Mouse (Mus musculus) forebrain, embryonic 13.5 days (tissue): ENCODE data around the gene Zmiz2. TPM values are rescaled to one million over a fixed set of nuclear protein-coding genes. Genes with fewer than 3 reads are reported as not detected.
A peak's percentile ranks its signal among the peaks of the same experiment; 100 is the strongest.
"Not testable (repeated sequence)": the region's sequence is repeated elsewhere in the genome, so short reads cannot be mapped to it uniquely, and the experiment has no call there.

Source experiments
- ATAC-seq: fragments of 200-750 bp; cut with Nextera tagmentation; 2 replicates; pipeline ENCODE4 v1.8.0; 2017
- H3K27ac ChIP-seq: fragments of 300-500 bp; sonication (generic); 2 replicates; pipeline ENCODE4 v1.5.1; 2015; ENCODE audit warnings: inconsistent platforms, mild to moderate bottlenecking, moderate library complexity
- H3K27me3 ChIP-seq: fragments of 300-500 bp; sonication (generic); 2 replicates; pipeline ENCODE4 v1.6.1; 2015; ENCODE audit warnings: mild to moderate bottlenecking, inconsistent platforms
- H3K36me3 ChIP-seq: fragments of 300-500 bp; sonication (generic); 2 replicates; pipeline ENCODE4 v1.6.1; 2015; ENCODE audit warnings: mild to moderate bottlenecking, inconsistent platforms; ENCODE audit not compliant: poor library complexity, severe bottlenecking
- H3K4me1 ChIP-seq: fragments of 300-500 bp; sonication (generic); 2 replicates; pipeline ENCODE4 v1.6.1; 2015; ENCODE audit warnings: inconsistent platforms
- H3K4me2 ChIP-seq: fragments of 300-500 bp; sonication (generic); 2 replicates; pipeline ENCODE4 v1.6.1; 2015; ENCODE audit warnings: inconsistent platforms, mild to moderate bottlenecking, moderate library complexity
- H3K4me3 ChIP-seq: fragments of 300-500 bp; sonication (generic); 2 replicates; pipeline ENCODE4 v1.5.1; 2015; ENCODE audit warnings: mild to moderate bottlenecking, inconsistent platforms
- H3K9ac ChIP-seq: fragments of 300-500 bp; sonication (generic); 2 replicates; pipeline ENCODE4 v1.6.1; 2015; ENCODE audit warnings: mild to moderate bottlenecking, inconsistent platforms
- H3K9me3 ChIP-seq: fragments of 300-500 bp; sonication (generic); replicated peaks from 2 replicates; pipeline ENCODE4 v1.6.1; 2016; ENCODE audit warnings: inconsistent platforms
- WGBS: fragments of 180-500 bp; shearing (Covaris S2); methylation state at CpG from one replicate; pipeline ENCODE4 v1.1.7; 2015; 5-methylcytosine and 5-hydroxymethylcytosine counted together
- polyA plus RNA-seq: library from polyadenylated mRNA; unstranded; fragments of >200 nt; fragmentation: Nextera tagmentation; extraction: Ambion mirVana; gene quantifications from 2 replicates; pipeline ENCODE4 v1.2.1, GENCODE M21; 2015

The Zmiz2 gene
- polyA plus RNA-seq, 1 experiment from 2014 or later: 29.1 TPM

GRCm38 (mm10) chr11:6415551-6416404, 26.9 kb downstream of the Zmiz2 start:
- WGBS: under 1% methylated on average over 83 of the region's 102 CpGs
- no peaks in the 10 kb centered on the region for H3K9me3 ChIP-seq
- peak; percentile 95 for ATAC-seq

GRCm38 (mm10) chr11:6416405-6417034, 27.6 kb downstream of the Zmiz2 start:
- Histone ChIP-seq H3K27ac (peak overlapping the region; percentile 95), H3K4me1 (peaks cover 30% of the 10 kb centered on the region)
- WGBS: 1% methylated on average over 30 of the region's 30 CpGs

More at GRCm38 (mm10) chr11:6415551-6416404, 26.9 kb downstream of the Zmiz2 start:
- Histone ChIP-seq H3K27me3 (no peaks in the 10 kb centered on the region), H3K4me2 (peak overlapping the region; percentile 75), H3K27ac (peak overlapping the region; percentile 95), H3K4me1 (peaks cover 30% of the 10 kb centered on the region), H3K9ac (peak overlapping the region; percentile 94), H3K36me3 (peaks cover 24% of the 10 kb centered on the region), H3K4me3 (peak overlapping the region; percentile 78)

GRCm38 (mm10) chr11:6417069-6417468, 28.2 kb downstream of the Zmiz2 start:
- Histone ChIP-seq H3K9me3 (no peaks in the 10 kb centered on the region), H3K27me3 (no peaks in the 10 kb centered on the region), H3K4me1 (peaks cover 30% of the 10 kb centered on the region), H3K4me2 (peak overlapping the region; percentile 75), H3K4me3 (peak overlapping the region; percentile 78), H3K9ac (peak overlapping the region; percentile 94; the same call in 1 of the 2 replicates), H3K27ac (no peak overlapping the region), H3K36me3 (peaks cover 33% of the 10 kb centered on the region)
- 43% methylated on average over 2 of the region's 2 CpGs for WGBS
- ATAC-seq: no peak

More at GRCm38 (mm10) chr11:6416405-6417034, 27.6 kb downstream of the Zmiz2 start:
- peak; percentile 62 for ATAC-seq
- Histone ChIP-seq H3K9ac (peak overlapping the region; percentile 94), H3K9me3 (no peaks in the 10 kb centered on the region), H3K27me3 (no peaks in the 10 kb centered on the region), H3K4me3 (peak overlapping the region; percentile 78), H3K4me2 (peak overlapping the region; percentile 75), H3K36me3 (peaks cover 29% of the 10 kb centered on the region)

GRCm38 (mm10) chr11:6417490-6417889, 28.6 kb downstream of the Zmiz2 start:
- Histone ChIP-seq H3K4me2 (peak overlapping the region; percentile 75), H3K27me3 (no peaks in the 10 kb centered on the region), H3K36me3 (peaks cover 37% of the 10 kb centered on the region), H3K9ac (peak overlapping the region; percentile 45), H3K4me1 (peaks cover 30% of the 10 kb centered on the region), H3K4me3 (peak overlapping the region; percentile 78), H3K9me3 (no peaks in the 10 kb centered on the region), H3K27ac (no peak overlapping the region)
- no peak for ATAC-seq

GRCm38 (mm10) chr11:6418751-6419150, 29.9 kb downstream of the Zmiz2 start:
- WGBS: 86% methylated on average over 5 of the region's 5 CpGs
- Histone ChIP-seq H3K36me3 (peaks cover 50% of the 10 kb centered on the region), H3K9ac (0 out of 2 replicates have a peak overlapping the region, but pooled peaks have one; percentile 21), H3K4me1 (peaks cover 30% of the 10 kb centered on the region), H3K4me2 (peak overlapping the region; percentile 22; the same call in 1 of the 2 replicates), H3K27me3 (no peaks in the 10 kb centered on the region), H3K27ac (no peak overlapping the region), H3K4me3 (no peak overlapping the region), H3K9me3 (no peaks in the 10 kb centered on the region)
- ATAC-seq: no peak

- not testable (repeated sequence) for ATAC-seq, H3K4me3 ChIP-seq, H3K27ac ChIP-seq, H3K9me3 ChIP-seq, H3K9ac ChIP-seq, H3K27me3 ChIP-seq, H3K4me2 ChIP-seq
- 58% methylated on average over 4 of the region's 4 CpGs for WGBS
- peaks cover 30% of the 10 kb centered on the region for H3K4me1 ChIP-seq
- peaks cover 54% of the 10 kb centered on the region for H3K36me3 ChIP-seq
Observed at GRCm38 (mm10) chr11:6419156-6419555, 30.3 kb downstream of the Zmiz2 start.

GRCm38 (mm10) chr11:6420283-6420703, 31.4 kb downstream of the Zmiz2 start:
- peaks cover 22% of the 10 kb centered on the region for H3K4me1 ChIP-seq
- no peak overlapping the region for H3K4me3 ChIP-seq
- H3K9me3 ChIP-seq: no peaks in the 10 kb centered on the region
- H3K27me3 ChIP-seq: no peaks in the 10 kb centered on the region
- peaks cover 63% of the 10 kb centered on the region for H3K36me3 ChIP-seq
- no peak overlapping the region for H3K4me2 ChIP-seq
- WGBS: 22% methylated on average over 1 of the region's 1 CpGs
- ATAC-seq: no peak
- no peak overlapping the region for H3K27ac ChIP-seq
- no peak overlapping the region for H3K9ac ChIP-seq

GRCm38 (mm10) chr11:6420722-6421350, 32.0 kb downstream of the Zmiz2 start:
- H3K4me1 ChIP-seq: peaks cover 21% of the 10 kb centered on the region
- no peak overlapping the region for H3K4me2 ChIP-seq
- H3K9ac ChIP-seq: no peak overlapping the region
- no peak overlapping the region for H3K4me3 ChIP-seq
- ATAC-seq: no peak
- H3K27me3 ChIP-seq: no peaks in the 10 kb centered on the region
- WGBS: 75% methylated on average over 2 of the region's 2 CpGs
- no peaks in the 10 kb centered on the region for H3K9me3 ChIP-seq
- H3K36me3 ChIP-seq: peaks cover 67% of the 10 kb centered on the region
- H3K27ac ChIP-seq: no peak overlapping the region

GRCm38 (mm10) chr11:6430186-6430585, 41.3 kb downstream of the Zmiz2 start:
- 92% methylated on average over 7 of the region's 7 CpGs for WGBS
- H3K36me3 ChIP-seq: peaks cover 97% of the 10 kb centered on the region
- no peaks in the 10 kb centered on the region for H3K27me3 ChIP-seq
- H3K27ac ChIP-seq: no peak overlapping the region
- H3K4me3 ChIP-seq: no peak overlapping the region
- ATAC-seq: no peak
- H3K9ac ChIP-seq: no peak overlapping the region
- no peak overlapping the region for H3K4me2 ChIP-seq
- no peaks in the 10 kb centered on the region for H3K9me3 ChIP-seq
- no peaks in the 10 kb centered on the region for H3K4me1 ChIP-seq

- 0 out of 2 replicates have a peak, but pooled peaks have one; percentile 45 for ATAC-seq
- Histone ChIP-seq H3K9me3 (no peaks in the 10 kb centered on the region), H3K4me1 (peaks cover 5% of the 10 kb centered on the region; the same call in 1 of the 2 replicates), H3K27ac (no peak overlapping the region), H3K4me2 (no peak overlapping the region), H3K4me3 (no peak overlapping the region), H3K36me3 (peaks cover 86% of the 10 kb centered on the region), H3K27me3 (no peaks in the 10 kb centered on the region), H3K9ac (no peak overlapping the region)
- WGBS: 75% methylated on average over 8 of the region's 8 CpGs
Observed at GRCm38 (mm10) chr11:6436442-6436841, 47.6 kb downstream of the Zmiz2 start.

GRCm38 (mm10) chr11:6437667-6438066, 48.8 kb downstream of the Zmiz2 start:
- H3K27ac ChIP-seq: no peak overlapping the region
- H3K9me3 ChIP-seq: no peaks in the 10 kb centered on the region
- peaks cover 73% of the 10 kb centered on the region for H3K36me3 ChIP-seq
- no peak for ATAC-seq
- H3K4me2 ChIP-seq: no peak overlapping the region
- peaks cover 12% of the 10 kb centered on the region for H3K4me1 ChIP-seq
- no peak overlapping the region for H3K4me3 ChIP-seq
- H3K9ac ChIP-seq: no peak overlapping the region
- no peaks in the 10 kb centered on the region for H3K27me3 ChIP-seq
- WGBS: 94% methylated on average over 2 of the region's 2 CpGs

GRCm38 (mm10) chr11:6440171-6440570, 51.3 kb downstream of the Zmiz2 start:
- WGBS: 97% methylated on average over 4 of the region's 4 CpGs
- H3K27me3 ChIP-seq: no peaks in the 10 kb centered on the region
- H3K9me3 ChIP-seq: no peaks in the 10 kb centered on the region
- peaks cover 48% of the 10 kb centered on the region for H3K36me3 ChIP-seq
- H3K4me1 ChIP-seq: peaks cover 21% of the 10 kb centered on the region
- H3K27ac ChIP-seq: no peak overlapping the region
- no peak overlapping the region for H3K4me2 ChIP-seq
- no peak for ATAC-seq
- H3K4me3 ChIP-seq: no peak overlapping the region
- H3K9ac ChIP-seq: no peak overlapping the region
